Mouse (Mus musculus) intestine, embryonic 14.5 days (tissue): Measurements from ENCODE around the gene Polr1b. TPM values are rescaled to one million over a fixed set of nuclear protein-coding genes. Genes with fewer than 3 reads are reported as not detected.

Experiments
- ATAC-seq: fragments of 200-750 bp; cut with Nextera tagmentation; replicated peaks from 2 replicates; pipeline ENCODE4 v1.8.0; 2017; ENCODE audit warnings: low read depth, moderate number of reproducible peaks, moderate TSS enrichment, moderate library complexity; ENCODE audit not compliant: low FRiP score, low TSS enrichment
- DNase-seq: peaks from one replicate; pipeline ENCODE4 v3.0.0-alpha.2; 2018; ENCODE audit warnings: low spot score
- H3K27ac ChIP-seq: fragments of 300-500 bp; sonication (generic); 2 replicates; pipeline ENCODE4 v1.5.1; 2014; ENCODE audit warnings: low read depth, mild to moderate bottlenecking, control low read depth
- H3K27me3 ChIP-seq: fragments of 300-500 bp; sonication (generic); replicated peaks from 2 replicates; pipeline ENCODE4 v1.6.1; 2014; ENCODE audit warnings: low read length, control low read depth; ENCODE audit not compliant: control insufficient read depth, insufficient read depth
- H3K36me3 ChIP-seq: fragments of 300-500 bp; sonication (generic); 2 replicates; pipeline ENCODE4 v1.6.1; 2014; ENCODE audit warnings: low read length, control low read depth; ENCODE audit not compliant: control insufficient read depth, insufficient read depth
- H3K4me1 ChIP-seq: fragments of 300-500 bp; sonication (generic); replicated peaks from 2 replicates; pipeline ENCODE4 v1.6.1; 2014; ENCODE audit warnings: low read length, control low read depth, mixed read lengths; ENCODE audit not compliant: control insufficient read depth, insufficient read depth
- H3K4me2 ChIP-seq: fragments of 300-500 bp; sonication (generic); 2 replicates; pipeline ENCODE4 v1.6.1; 2014; ENCODE audit warnings: low read length
- H3K4me3 ChIP-seq: fragments of 300-500 bp; sonication (generic); 2 replicates; pipeline ENCODE4 v1.5.1; 2014; ENCODE audit warnings: low read depth, low read length, control low read depth, mixed read lengths
- H3K9ac ChIP-seq: fragments of 300-500 bp; sonication (generic); 2 replicates; pipeline ENCODE4 v1.6.1; 2014; ENCODE audit warnings: mild to moderate bottlenecking, low read length
- H3K9me3 ChIP-seq: fragments of 300-500 bp; sonication (generic); 2 replicates; pipeline ENCODE4 v1.6.1; 2016; ENCODE audit warnings: low read length, control low read depth; ENCODE audit not compliant: control insufficient read depth
- WGBS: fragments of 180-500 bp; shearing (Covaris S2); extraction: QIAGEN DNeasy Blood & Tissue Kit; methylation state at CpG from one replicate; pipeline ENCODE4 v1.1.7; 2014; 5-methylcytosine and 5-hydroxymethylcytosine counted together
- polyA plus RNA-seq: library from polyadenylated mRNA; unstranded; fragments of >200 nt; fragmentation: Nextera tagmentation; extraction: Ambion mirVana; gene quantifications from 2 replicates; pipeline ENCODE4 v1.2.1, GENCODE M21; 2014

The Polr1b gene
- polyA plus RNA-seq, 1 experiment from 2014 or later: 23.2 TPM

GRCm38 (mm10) chr2:129129987-129130545, 29.3 kb downstream of the Polr1b start:
- Histone ChIP-seq H3K9me3 (peaks cover 9% of the 10 kb centered on the region), H3K36me3 (peaks cover 46% of the 10 kb centered on the region), H3K4me3 (peak overlapping the region; percentile 70), H3K4me2 (peak overlapping the region; percentile 64), H3K27ac (peak overlapping the region; percentile 89), H3K4me1 (peaks cover 6% of the 10 kb centered on the region; the same call in 1 of the 2 replicates), H3K9ac (peak overlapping the region; percentile 45), H3K27me3 (no peaks in the 10 kb centered on the region)
- ATAC-seq (peak; percentile 36), DNase-seq (no peak)
- WGBS: 36% methylated on average over 18 of the region's 18 CpGs

- 92% methylated on average over 2 of the region's 2 CpGs for WGBS
- Histone ChIP-seq H3K27ac (no peak overlapping the region), H3K4me1 (peaks cover 6% of the 10 kb centered on the region; the same call in 1 of the 2 replicates), H3K9me3 (peaks cover 9% of the 10 kb centered on the region), H3K27me3 (no peaks in the 10 kb centered on the region), H3K4me2 (0 out of 2 replicates have a peak overlapping the region, but pooled peaks have one; percentile 64), H3K36me3 (peaks cover 39% of the 10 kb centered on the region), H3K4me3 (no peak overlapping the region), H3K9ac (no peak overlapping the region)
- no peak for ATAC-seq
- DNase-seq: no peak
Measured at GRCm38 (mm10) chr2:129130776-129131175, 30.0 kb downstream of the Polr1b start.

GRCm38 (mm10) chr2:129132231-129132630, 31.4 kb downstream of the Polr1b start:
- no peak overlapping the region for H3K9ac ChIP-seq
- DNase-seq (no peak), ATAC-seq (no peak)
- H3K27ac ChIP-seq: no peak overlapping the region
- H3K27me3 ChIP-seq: no peaks in the 10 kb centered on the region
- no peak overlapping the region for H3K4me3 ChIP-seq
- H3K4me1 ChIP-seq: peaks cover 6% of the 10 kb centered on the region; the same call in 1 of the 2 replicates
- WGBS: 96% methylated on average over 7 of the region's 7 CpGs
- peaks cover 9% of the 10 kb centered on the region for H3K9me3 ChIP-seq
- no peak overlapping the region for H3K4me2 ChIP-seq
- H3K36me3 ChIP-seq: peaks cover 26% of the 10 kb centered on the region

GRCm38 (mm10) chr2:129133006-129133805, 32.4 kb downstream of the Polr1b start:
- H3K4me1 ChIP-seq: peaks cover 6% of the 10 kb centered on the region; the same call in 1 of the 2 replicates
- 97% methylated on average over 14 of the region's 14 CpGs for WGBS
- ATAC-seq: no peak

GRCm38 (mm10) chr2:129139906-129140305, 39.1 kb downstream of the Polr1b start:
- Histone ChIP-seq H3K27ac (no peak overlapping the region), H3K9ac (no peak overlapping the region), H3K36me3 (no peaks in the 10 kb centered on the region), H3K27me3 (no peaks in the 10 kb centered on the region), H3K4me1 (no peaks in the 10 kb centered on the region), H3K4me3 (no peak overlapping the region), H3K9me3 (no peaks in the 10 kb centered on the region), H3K4me2 (no peak overlapping the region)
- ATAC-seq: no peak
- no peak for DNase-seq
- WGBS: 92% methylated on average over 10 of the region's 10 CpGs

More at GRCm38 (mm10) chr2:129133006-129133805, 32.4 kb downstream of the Polr1b start:
- Histone ChIP-seq H3K9me3 (peaks cover 9% of the 10 kb centered on the region), H3K27ac (no peak overlapping the region), H3K36me3 (peaks cover 19% of the 10 kb centered on the region), H3K4me2 (no peak overlapping the region), H3K27me3 (no peaks in the 10 kb centered on the region), H3K9ac (no peak overlapping the region), H3K4me3 (no peak overlapping the region)
- no peak for DNase-seq

- Histone ChIP-seq H3K4me1 (no peaks in the 10 kb centered on the region), H3K4me2 (no peak overlapping the region), H3K9me3 (no peaks in the 10 kb centered on the region), H3K4me3 (no peak overlapping the region), H3K9ac (no peak overlapping the region), H3K27ac (no peak overlapping the region), H3K36me3 (no peaks in the 10 kb centered on the region), H3K27me3 (no peaks in the 10 kb centered on the region)
- WGBS: 65% methylated on average over 2 of the region's 2 CpGs
- DNase-seq: no peak
- no peak for ATAC-seq
Measured at GRCm38 (mm10) chr2:129148836-129149235, 48.0 kb downstream of the Polr1b start.

- H3K27me3 ChIP-seq: no peaks in the 10 kb centered on the region
- no peaks in the 10 kb centered on the region for H3K36me3 ChIP-seq
- H3K4me1 ChIP-seq: no peaks in the 10 kb centered on the region
- no peak overlapping the region for H3K27ac ChIP-seq
- DNase-seq (no peak), ATAC-seq (no peak)
- 79% methylated on average over 5 of the region's 5 CpGs for WGBS
- no peak overlapping the region for H3K4me2 ChIP-seq
- no peak overlapping the region for H3K4me3 ChIP-seq
- no peaks in the 10 kb centered on the region for H3K9me3 ChIP-seq
- no peak overlapping the region for H3K9ac ChIP-seq
Measured at GRCm38 (mm10) chr2:129150386-129150785, 49.6 kb downstream of the Polr1b start.

GRCm38 (mm10) chr2:129151111-129151510, 50.3 kb downstream of the Polr1b start:
- Histone ChIP-seq H3K36me3 (no peaks in the 10 kb centered on the region), H3K9ac (no peak overlapping the region), H3K4me2 (no peak overlapping the region), H3K9me3 (no peaks in the 10 kb centered on the region), H3K4me1 (no peaks in the 10 kb centered on the region), H3K27me3 (no peaks in the 10 kb centered on the region), H3K27ac (no peak overlapping the region), H3K4me3 (no peak overlapping the region)
- DNase-seq (no peak), ATAC-seq (no peak)
- 79% methylated on average over 9 of the region's 9 CpGs for WGBS
